ENCODE assay signal across 9 mouse cellular contexts in genomic region chr1:36611449-36612123, GRCm38 (mm10). TPM values are rescaled to one million over a fixed set of nuclear protein-coding genes. Genes with fewer than 3 reads are reported as not detected.
DNase-seq lines count a peak whose midpoint lies in the region; ATAC-seq lines count a peak whose summit lies in the region.
"Had no signal": no experiment of that assay in that cellular context is flagged by ENCODE, and none has a peak within 500 bp of the region (broad histone marks: within the 10 kb centered on the region; RNA-seq: fewer than 3 reads in every experiment).

No protein-coding gene starts in this region.

- no peak for ATAC-seq in forebrain, embryonic 16.5 days
- ATAC-seq in midbrain, embryonic 11.5 days (ENCODE audit: low FRiP score) = no peak
- ATAC-seq in midbrain, embryonic 15.5 days (replicated peaks) = no peak; the same call in 1 of the 2 replicates
- ATAC-seq in stomach, embryonic 14.5 days (ENCODE audit: insufficient number of reproducible peaks, insufficient read depth, low FRiP score, low read depth) = no peak

- no peaks in the 10 kb centered on the region for H3K27me3 ChIP-seq in forebrain, embryonic 10.5 days (ENCODE audit: poor library complexity, severe bottlenecking)
- H3K27me3 ChIP-seq in forebrain, embryonic 16.5 days (replicated peaks; ENCODE audit: control insufficient read depth, insufficient read depth, low read length) = no peaks in the 10 kb centered on the region
- no peaks in the 10 kb centered on the region for H3K27me3 ChIP-seq in midbrain, embryonic 11.5 days (ENCODE audit: control insufficient read depth, insufficient read depth, low read length)
- no peaks in the 10 kb centered on the region for H3K27me3 ChIP-seq in midbrain, embryonic 15.5 days (replicated peaks)
- no peaks in the 10 kb centered on the region for H3K27me3 ChIP-seq in stomach, embryonic 14.5 days (ENCODE audit: control insufficient read depth, insufficient read depth, low read length)

- peaks cover 11% of the 10 kb centered on the region for H3K4me1 ChIP-seq in forebrain, embryonic 10.5 days
- H3K4me1 ChIP-seq in forebrain, embryonic 16.5 days (replicated peaks; ENCODE audit: control insufficient read depth, insufficient read depth, low read length) = peaks cover 13% of the 10 kb centered on the region
- no peaks in the 10 kb centered on the region; the same call in 1 of the 2 replicates for H3K4me1 ChIP-seq in midbrain, embryonic 11.5 days (ENCODE audit: control insufficient read depth, insufficient read depth, low read length)
- H3K4me1 ChIP-seq in midbrain, embryonic 15.5 days = peaks cover 9% of the 10 kb centered on the region
- 0 out of 2 replicates have a peak, but pooled peaks cover 6% of the 10 kb centered on the region for H3K4me1 ChIP-seq in stomach, embryonic 14.5 days (ENCODE audit: control insufficient read depth, insufficient read depth, low read length)

- H3K36me3 ChIP-seq in forebrain, embryonic 10.5 days (replicated peaks) = no peaks in the 10 kb centered on the region
- no peaks in the 10 kb centered on the region for H3K36me3 ChIP-seq in forebrain, embryonic 16.5 days (ENCODE audit: control insufficient read depth, insufficient read depth)
- no peaks in the 10 kb centered on the region for H3K36me3 ChIP-seq in midbrain, embryonic 11.5 days (ENCODE audit: control insufficient read depth, insufficient read depth, low read length)
- no peaks in the 10 kb centered on the region for H3K36me3 ChIP-seq in midbrain, embryonic 15.5 days (replicated peaks)
- no peaks in the 10 kb centered on the region for H3K36me3 ChIP-seq in stomach, embryonic 14.5 days (ENCODE audit: control insufficient read depth, insufficient read depth, low read length)

- intact Hi-C loops in heart, postnatal 25 days (cut with DNase I) = loop anchor here (2.0 kb wide), 1 partner anchor 53 kb away; the partner anchor contains the start of gene Sema4c
- intact Hi-C loops in left cerebral cortex, postnatal 14 days (cut with DNase I) = no loop called here

- no peaks in the 10 kb centered on the region for H3K9me3 ChIP-seq in forebrain, embryonic 10.5 days
- no peaks in the 10 kb centered on the region for H3K9me3 ChIP-seq in forebrain, embryonic 16.5 days (ENCODE audit: control insufficient read depth, low read length)
- H3K9me3 ChIP-seq in midbrain, embryonic 11.5 days (ENCODE audit: control insufficient read depth, low read length) = no peaks in the 10 kb centered on the region
- no peaks in the 10 kb centered on the region for H3K9me3 ChIP-seq in midbrain, embryonic 15.5 days
- no peaks in the 10 kb centered on the region for H3K9me3 ChIP-seq in stomach, embryonic 14.5 days (ENCODE audit: control insufficient read depth, low read depth, low read length)

- no peak overlapping the region for H3K4me2 ChIP-seq in forebrain, embryonic 16.5 days (ENCODE audit: low read length)
- H3K4me2 ChIP-seq in midbrain, embryonic 11.5 days = no peak overlapping the region
- H3K4me2 ChIP-seq in midbrain, embryonic 15.5 days = no peak overlapping the region
- H3K4me2 ChIP-seq in stomach, embryonic 14.5 days (replicated peaks; ENCODE audit: low read depth, low read length) = no peak overlapping the region

- H3K4me3 ChIP-seq in forebrain, embryonic 10.5 days = no peak overlapping the region
- no peak overlapping the region for H3K4me3 ChIP-seq in forebrain, embryonic 16.5 days (replicated peaks; ENCODE audit: low read length)
- H3K4me3 ChIP-seq in midbrain, embryonic 11.5 days (ENCODE audit: low read depth, low read length) = no peak overlapping the region
- H3K4me3 ChIP-seq in midbrain, embryonic 15.5 days = no peak overlapping the region
- H3K4me3 ChIP-seq in stomach, embryonic 14.5 days (ENCODE audit: low read depth, low read length) = no peak overlapping the region

- no peak for DNase-seq in forebrain, embryonic 10.5 days (ENCODE audit: extremely low spot score, low spot score)
- peak; percentile 81 for DNase-seq in midbrain, embryonic 11.5 days (ENCODE audit: low spot score, missing footprints)
- peak; percentile 56 for DNase-seq in heart, postnatal 25 days (ENCODE audit: low spot score)
- no peak for DNase-seq in left cerebral cortex, postnatal 14 days (ENCODE audit: low spot score in 2 of 2)
- DNase-seq in right cerebral cortex, postnatal 25 days = no peak
- DNase-seq: lung, postnatal 36 days had no signal

- H3K27ac ChIP-seq in forebrain, embryonic 10.5 days = peak overlapping the region; percentile 48
- no peak overlapping the region for H3K27ac ChIP-seq in forebrain, embryonic 16.5 days (ENCODE audit: low read length)
- H3K27ac ChIP-seq in midbrain, embryonic 11.5 days (ENCODE audit: low read depth, low read length) = no peak overlapping the region
- H3K27ac ChIP-seq in midbrain, embryonic 15.5 days = no peak overlapping the region
- peak overlapping the region; percentile 33; the same call in 1 of the 2 replicates for H3K27ac ChIP-seq in stomach, embryonic 14.5 days (ENCODE audit: low read length)

- WGBS in forebrain, embryonic 10.5 days = 74% methylated on average over 13 of the region's 13 CpGs
- WGBS in forebrain, embryonic 16.5 days = 57% methylated on average over 13 of the region's 13 CpGs
- 75% methylated on average over 13 of the region's 13 CpGs for WGBS in midbrain, embryonic 11.5 days
- 70% methylated on average over 13 of the region's 13 CpGs for WGBS in midbrain, embryonic 15.5 days
- WGBS in stomach, embryonic 14.5 days = 64% methylated on average over 13 of the region's 13 CpGs

- H3K9ac ChIP-seq in forebrain, embryonic 16.5 days (replicated peaks; ENCODE audit: low read depth, low read length) = no peak overlapping the region
- no peak overlapping the region for H3K9ac ChIP-seq in midbrain, embryonic 11.5 days (ENCODE audit: low read length)
- no peak overlapping the region; the same call in 1 of the 2 replicates for H3K9ac ChIP-seq in midbrain, embryonic 15.5 days
- H3K9ac ChIP-seq in stomach, embryonic 14.5 days (replicated peaks; ENCODE audit: low read depth, low read length) = no peak overlapping the region

RNA-seq across cellular contexts. Expression of gene Sema4c, which starts 53.4 kb away (rescaled TPM):
- 20.1 and 21.7 TPM in 2 replicates for polyA plus RNA-seq in forebrain, embryonic 10.5 days (2016; fragmentation: Nextera tagmentation; extraction: Ambion mirVana)
- polyA plus RNA-seq in forebrain, embryonic 16.5 days (2015; fragmentation: Nextera tagmentation; extraction: Ambion mirVana) = 35.4 and 37.3 TPM in 2 replicates
- 3.1 and 3.4 TPM in 2 replicates for polyA plus RNA-seq in midbrain, embryonic 11.5 days (2014; fragmentation: Nextera tagmentation; extraction: Ambion mirVana)
- 34.3 and 37.4 TPM in 2 replicates for polyA plus RNA-seq in midbrain, embryonic 15.5 days (2015; fragmentation: Nextera tagmentation; extraction: Ambion mirVana)
- 10 to 100 TPM; 14.8 to 15.7 TPM for total RNA-seq in heart, postnatal 25 days (2021)
- polyA plus RNA-seq in stomach, embryonic 14.5 days (2014; fragmentation: Nextera tagmentation; extraction: Ambion mirVana) = 4.2 and 4.3 TPM in 2 replicates
- 10 to 100 TPM; 16.2 to 20.2 TPM for total RNA-seq in left cerebral cortex, postnatal 14 days (2021)

Comparison
In these comparisons a context has a peak if more than half of its experiments do, and no peak if none do; other contexts are left out.
1. H3K27ac ChIP-seq: peak in forebrain, embryonic 10.5 days (single experiment) and stomach, embryonic 14.5 days (single experiment); none in forebrain, embryonic 16.5 days (single experiment), midbrain, embryonic 11.5 days (single experiment) and midbrain, embryonic 15.5 days (single experiment).
2. DNase-seq: peak in midbrain, embryonic 11.5 days (single experiment) and heart, postnatal 25 days (single experiment); none in forebrain, embryonic 10.5 days (single experiment), left cerebral cortex, postnatal 14 days (0 of 2) and right cerebral cortex, postnatal 25 days (single experiment).